Mouse (Mus musculus): Measurements from ENCODE around the gene Impad1. TPM values are rescaled to one million over a fixed set of nuclear protein-coding genes. Genes with fewer than 3 reads are reported as not detected.

Gene Impad1
- polyA plus RNA-seq (2014; fragmentation: Illumina TruSeq; extraction: RNeasy Lipid Tissue Mini Kit (QIAGEN cat#74804); ENCODE audit: insufficient read depth, low read depth, low replicate concordance) = 13.6 TPM

GRCm38 (mm10) chr4:4792992-4793834, at the start of gene Impad1:
Gene Impad1 (minus strand): TSS chr4:4793355.

